Mouse (Mus musculus): ENCODE measurements around the gene Olfr282. TPM values are rescaled to one million over a fixed set of nuclear protein-coding genes. Genes with fewer than 3 reads are reported as not detected.

Olfr282 gene
- total and polyA plus RNA-seq, 3 experiments: 0.18 TPM; not detected in 2

- no peaks in the 10 kb centered on the region for H3K27me3 ChIP-seq (ENCODE audit: control insufficient read depth in 1 of 2, insufficient read depth in 2 of 2, low read length in 2 of 2)
- H3K27ac ChIP-seq (ENCODE audit: control insufficient read depth, low read depth, low read length): peak overlapping the region; percentile 39; the same call in 1 of the 2 replicates
- H3K4me1 ChIP-seq (ENCODE audit: control insufficient read depth in 1 of 2, insufficient read depth in 2 of 2, low read length in 2 of 2): peaks cover 21 to 23% of the 10 kb centered on the region in 2 experiments
- DNase-seq (ENCODE audit: low read depth, low spot score): peak; percentile 77
- no peak overlapping the region for H3K9ac ChIP-seq (ENCODE audit: control insufficient read depth, low read depth, low read length, poor library complexity, severe bottlenecking)
- no peaks in the 10 kb centered on the region for H3K79me2 ChIP-seq (ENCODE audit: control insufficient read depth, insufficient read depth, low read length, poor library complexity)
- H3K4me3 ChIP-seq (ENCODE audit: control insufficient read depth in 1 of 2, insufficient read depth in 1 of 2, low read depth in 2 of 2, low read length in 2 of 2): no peak overlapping the region
- no peaks in the 10 kb centered on the region for H3K9me3 ChIP-seq (replicated peaks; ENCODE audit: insufficient read depth, low read length)
- H3K36me3 ChIP-seq (ENCODE audit: control insufficient read depth in 1 of 2, insufficient read depth in 2 of 2, low read length in 2 of 2): peaks cover 0 to 21% of the 10 kb centered on the region in 2 experiments; a peak in 2 of 4 replicates
- TF ChIP-seq JUND (IDR thresholded peaks at IDR 0.05; ENCODE audit: low read depth, low read length) (no peak), USF1 (IDR thresholded peaks at IDR 0.05; ENCODE audit: low read depth, low read length) (no peak), MYB (IDR thresholded peaks at IDR 0.05; ENCODE audit: low read depth, low read length) (no peak; the same call in 1 of the 2 replicates), TAL1 (IDR thresholded peaks at IDR 0.05; ENCODE audit: low read length) (peak; percentile 70), POLR2AphosphoS5 (IDR thresholded peaks at IDR 0.05; ENCODE audit: borderline replicate concordance, low read depth, low read length) (no peak), MAFK (IDR thresholded peaks at IDR 0.05; ENCODE audit: borderline replicate concordance, low read depth, low read length) (peak; percentile 67; the same call in 1 of the 2 replicates), ZKSCAN1 (IDR thresholded peaks at IDR 0.05; ENCODE audit: low read depth, low read length) (no peak), NRF1 (IDR thresholded peaks at IDR 0.05; ENCODE audit: insufficient read depth, low read depth, low read length, poor library complexity, severe bottlenecking) (no peak), TCF12 (IDR thresholded peaks at IDR 0.05; ENCODE audit: low read depth, low read length) (peak; percentile 97), MEF2A (IDR thresholded peaks at IDR 0.05; ENCODE audit: extremely low read depth, insufficient replicate concordance, low read depth, low read length, poor library complexity, severe bottlenecking) (no peak), ETS1 (IDR thresholded peaks at IDR 0.05; ENCODE audit: low read depth, low read length) (peak; percentile 89), GABPA (IDR thresholded peaks at IDR 0.05; ENCODE audit: low read depth, low read length) (no peak), TBP (IDR thresholded peaks at IDR 0.05; ENCODE audit: low read depth, low read length) (0 out of 2 replicates have a peak, but pooled peaks have one; percentile 20), CHD1 (IDR thresholded peaks at IDR 0.05; ENCODE audit: low read depth, low read length) (no peak), NELFE (IDR thresholded peaks at IDR 0.05; ENCODE audit: low read depth, low read length) (no peak), MAX (IDR thresholded peaks at IDR 0.05; ENCODE audit: low read length) (no peak), ZMIZ1 (IDR thresholded peaks at IDR 0.05; ENCODE audit: low read depth, low read length) (0 out of 2 replicates have a peak, but pooled peaks have one; percentile 46), ZNF384 (IDR thresholded peaks at IDR 0.05; ENCODE audit: low read depth, low read length) (peak; percentile 95), MYC (IDR thresholded peaks at IDR 0.05; ENCODE audit: low read depth, low read length) (no peak), RAD21 (IDR thresholded peaks at IDR 0.05; ENCODE audit: low read depth, low read length) (no peak), USF2 (IDR thresholded peaks at IDR 0.05; ENCODE audit: borderline replicate concordance in 1 of 2, insufficient read depth in 1 of 2, low read depth in 1 of 2, low read length in 2 of 2) (no peak), KAT2A (conservative IDR thresholded peaks at IDR 0.05; ENCODE audit: low read depth, low read length) (no peak), E2F4 (IDR thresholded peaks at IDR 0.05; ENCODE audit: borderline replicate concordance, low read depth, low read length) (no peak), ELF1 (IDR thresholded peaks at IDR 0.05; ENCODE audit: low read depth, low read length) (peak; percentile 20), UBTF (IDR thresholded peaks at IDR 0.05; ENCODE audit: borderline replicate concordance, insufficient read depth, low read depth, low read length) (no peak), POLR2AphosphoS2 (IDR thresholded peaks at IDR 0.05; ENCODE audit: low read length) (no peak), POLR2A (IDR thresholded peaks at IDR 0.05; ENCODE audit: control insufficient read depth in 1 of 2, insufficient read depth in 1 of 2, low read depth in 1 of 2, low read length in 2 of 2, poor library complexity in 1 of 2) (no peak), EP300 (IDR thresholded peaks at IDR 0.05; ENCODE audit: low read depth in 1 of 2, low read length in 2 of 2) (peak; percentile 86 to 94), MXI1 (IDR thresholded peaks at IDR 0.05; ENCODE audit: low read depth, low read length) (no peak), HCFC1 (IDR thresholded peaks at IDR 0.05; ENCODE audit: low read depth, low read length) (no peak), CHD2 (IDR thresholded peaks at IDR 0.05; ENCODE audit: low read length) (no peak; the same call in 1 of the 2 replicates), CTCF (IDR thresholded peaks at IDR 0.05 in 2 of 3, conservative IDR thresholded peaks at IDR 0.05 in 1 of 3; ENCODE audit: control insufficient read depth in 1 of 3, insufficient read depth in 1 of 3, low read depth in 2 of 3, low read length in 3 of 3, poor library complexity in 1 of 3, severe bottlenecking in 1 of 3) (no peak), GATA1 (IDR thresholded peaks at IDR 0.05; ENCODE audit: low read depth, low read length) (peak; percentile 94), ZC3H11A (IDR thresholded peaks at IDR 0.05; ENCODE audit: low read depth, low read length) (no peak), MAZ (IDR thresholded peaks at IDR 0.05; ENCODE audit: low read depth, low read length) (peak; percentile 57; the same call in 1 of the 2 replicates), RCOR1 (IDR thresholded peaks at IDR 0.05; ENCODE audit: low read depth, low read length) (peak; percentile 98), SIN3A (IDR thresholded peaks at IDR 0.05; ENCODE audit: low read length) (peak; percentile 76)
Measured at GRCm38 (mm10) chr15:98486433-98487021, 55.5 kb downstream of the Olfr282 start.

Data from MEL (cell line).